Mouse (Mus musculus) cerebellum, adult (tissue): ENCODE measurements around the gene Cdk8.

Source experiments
- ATAC-seq: cut with Nextera tagmentation; 2 replicates; pipeline ENCODE4 v1.9.2; 2017; ENCODE audit warnings: mild to moderate bottlenecking, moderate library complexity, mixed read lengths; ENCODE audit not compliant: insufficient number of reproducible peaks, low FRiP score, low TSS enrichment

Cdk8 gene

GRCm38 (mm10) chr5:146232056-146232675 is 1.1 kb downstream of the Cdk8 start:
- no peak for ATAC-seq

DNA sequence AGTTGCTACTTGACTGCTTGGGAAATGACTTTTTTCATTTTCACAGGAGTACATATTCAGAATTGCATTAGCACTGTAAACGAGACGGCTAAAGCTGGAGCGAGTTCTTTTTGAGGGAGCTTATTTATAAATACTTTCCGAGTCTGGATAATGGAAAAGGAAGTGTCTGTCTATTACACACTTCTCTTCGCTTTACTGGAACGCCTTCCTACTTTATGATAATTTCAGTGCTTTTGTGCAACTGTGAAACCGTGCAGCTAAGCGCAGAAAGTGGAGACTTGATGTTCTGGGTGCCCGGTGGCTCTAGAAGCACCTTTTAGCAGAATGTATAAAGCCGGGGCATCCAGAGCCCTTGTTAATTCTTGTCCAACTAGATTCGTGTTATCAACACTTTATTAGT is 1.8 kb downstream of the Cdk8 start:
- no peak for ATAC-seq

GRCm38 (mm10) chr5:146234336-146234735 is 3.3 kb downstream of the Cdk8 start:
- ATAC-seq = no peak

DNA sequence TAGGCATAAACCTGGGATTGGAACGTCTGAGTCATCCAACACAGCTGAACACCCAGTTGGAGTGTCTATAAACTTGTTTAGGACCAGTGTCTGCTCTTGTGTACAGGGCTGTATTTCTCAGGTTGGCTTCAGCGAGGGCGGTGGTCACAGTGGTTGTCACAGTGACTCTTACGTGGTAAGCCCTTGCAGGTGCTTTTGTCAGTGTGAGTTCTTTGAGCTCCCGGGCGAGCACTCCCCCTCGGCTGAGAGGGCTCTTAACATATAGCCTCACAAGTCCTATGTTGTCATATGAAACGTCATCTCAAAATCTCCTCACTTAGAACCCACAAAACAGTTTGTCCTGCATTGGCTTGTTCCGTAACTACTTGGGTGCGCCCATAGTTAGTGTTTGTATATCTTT is 7.2 kb downstream of the Cdk8 start:
- no peak for ATAC-seq

GRCm38 (mm10) chr5:146240771-146241170 is 9.7 kb downstream of the Cdk8 start:
- no peak for ATAC-seq

DNA sequence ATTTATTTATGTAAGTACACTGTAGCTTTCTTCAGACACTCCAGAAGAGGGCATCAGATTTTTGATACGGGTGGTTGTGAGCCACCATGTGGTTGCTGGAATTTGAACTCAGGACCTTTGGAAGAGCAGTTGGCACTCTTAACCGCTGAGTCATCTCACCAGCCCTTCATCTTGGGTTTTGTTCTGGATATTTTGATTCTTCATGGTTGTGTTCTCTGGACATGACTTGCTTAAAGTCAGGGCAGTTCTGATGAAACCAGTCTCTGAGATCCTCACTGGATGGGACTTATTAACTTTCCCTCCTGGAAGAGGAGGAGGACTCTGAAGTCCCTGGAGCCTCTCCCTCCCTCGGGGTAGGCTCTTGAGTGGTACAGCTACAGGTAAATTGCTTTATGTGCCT is 10.2 kb downstream of the Cdk8 start:
- no peak for ATAC-seq

DNA sequence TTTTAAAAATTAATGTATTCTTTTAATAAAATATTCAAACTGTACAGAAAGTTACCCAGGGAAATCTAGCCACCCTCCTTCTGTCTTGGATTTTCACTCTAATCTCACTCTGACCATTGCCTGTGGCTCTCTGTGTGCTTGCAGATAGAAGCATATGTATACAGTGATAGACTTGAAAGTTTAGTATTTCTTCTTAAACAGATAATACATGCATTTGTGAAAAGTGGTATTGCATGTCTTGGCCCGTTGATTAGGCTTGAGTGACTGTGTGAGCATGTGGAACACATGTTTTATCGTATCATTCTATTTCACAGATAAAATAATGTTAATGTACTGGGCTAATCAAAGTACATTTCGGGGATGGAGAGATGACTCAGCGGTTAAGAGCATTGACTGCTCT is 14.2 kb downstream of the Cdk8 start:
- no peak for ATAC-seq

- no peak for ATAC-seq
These were observed 14.8 kb downstream of the Cdk8 start for GRCm38 (mm10) chr5:146245646-146246370.

- ATAC-seq = no peak
These were observed 15.4 kb downstream of the Cdk8 start for GRCm38 (mm10) chr5:146246386-146246785.

DNA sequence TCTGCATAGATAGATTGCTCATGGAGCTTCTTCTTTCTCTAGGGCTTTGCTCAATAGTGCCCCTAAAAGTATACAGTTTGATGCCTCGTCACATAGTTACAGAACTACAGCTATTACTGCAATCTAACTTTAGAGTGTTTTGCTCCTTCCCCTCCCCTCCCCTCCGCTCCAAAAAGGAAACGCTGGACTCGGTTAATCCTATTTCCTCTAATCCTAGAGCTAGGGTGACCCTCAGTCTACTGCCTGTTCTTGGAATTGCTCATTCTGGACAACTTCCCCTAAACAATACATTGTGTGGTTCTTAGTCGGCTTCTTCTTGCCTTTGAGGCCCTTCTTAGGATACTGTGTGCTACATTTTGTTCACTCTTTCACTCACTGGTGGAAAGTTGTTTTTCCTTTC is 16.7 kb downstream of the Cdk8 start:
- no peak for ATAC-seq

- ATAC-seq = no peak
These were observed 17.7 kb downstream of the Cdk8 start for GRCm38 (mm10) chr5:146248746-146249145.

DNA sequence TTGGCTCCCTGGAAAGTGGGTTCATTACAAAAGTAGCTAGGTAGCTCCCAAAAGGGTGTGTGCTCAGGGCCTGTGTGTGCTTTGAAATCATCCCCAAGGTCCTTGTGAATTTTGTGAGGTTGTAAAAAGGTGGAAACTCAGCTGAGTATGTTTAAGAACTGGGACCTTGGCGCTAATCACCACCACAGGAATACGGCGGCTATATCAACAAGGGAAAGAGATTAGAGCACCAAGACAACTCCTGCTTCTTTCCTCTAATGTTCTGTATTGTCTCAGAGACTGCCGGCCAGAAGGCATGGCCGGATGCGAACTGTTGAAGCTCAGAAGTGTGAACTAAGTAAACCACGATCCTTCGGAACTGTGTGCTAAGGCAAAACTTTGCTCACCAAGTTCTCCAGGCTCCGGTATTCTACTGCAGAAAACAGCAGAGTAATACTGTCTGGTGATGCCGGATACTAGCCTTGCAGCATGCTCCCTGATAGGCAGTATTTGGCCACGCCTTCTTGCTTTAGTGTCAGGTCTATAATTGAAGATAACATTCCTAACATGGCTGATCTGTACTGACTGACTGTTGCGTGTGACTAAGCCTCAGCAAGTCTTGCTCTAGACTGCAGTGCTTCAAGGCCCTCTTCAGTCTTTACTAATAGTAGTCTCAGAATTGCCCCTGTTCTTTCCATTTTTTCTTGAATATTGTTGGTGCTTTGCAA is 19.5 kb downstream of the Cdk8 start:
- ATAC-seq = no peak

- ATAC-seq = no peak
These were observed 20.8 kb downstream of the Cdk8 start for GRCm38 (mm10) chr5:146251663-146252429.

DNA sequence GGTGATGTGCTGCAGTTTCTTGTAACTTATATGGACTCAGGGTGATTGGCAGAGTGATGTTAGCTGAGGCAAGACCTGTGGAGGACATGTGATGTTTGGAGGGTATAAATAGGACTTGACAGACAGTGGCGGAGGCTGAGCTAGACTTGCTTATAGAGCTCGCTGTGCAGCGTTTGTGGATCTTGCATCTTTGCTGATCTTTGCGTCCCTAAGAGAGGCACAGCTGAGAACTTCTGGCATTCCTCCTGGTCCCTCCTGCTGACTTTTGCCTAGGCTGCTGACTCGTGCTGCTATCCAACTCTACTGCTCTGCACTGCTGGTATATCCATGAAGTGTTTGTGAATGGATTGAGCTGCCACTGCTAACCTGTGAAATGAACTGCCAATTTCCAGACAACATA is 22.6 kb downstream of the Cdk8 start:
- ATAC-seq = no peak

DNA sequence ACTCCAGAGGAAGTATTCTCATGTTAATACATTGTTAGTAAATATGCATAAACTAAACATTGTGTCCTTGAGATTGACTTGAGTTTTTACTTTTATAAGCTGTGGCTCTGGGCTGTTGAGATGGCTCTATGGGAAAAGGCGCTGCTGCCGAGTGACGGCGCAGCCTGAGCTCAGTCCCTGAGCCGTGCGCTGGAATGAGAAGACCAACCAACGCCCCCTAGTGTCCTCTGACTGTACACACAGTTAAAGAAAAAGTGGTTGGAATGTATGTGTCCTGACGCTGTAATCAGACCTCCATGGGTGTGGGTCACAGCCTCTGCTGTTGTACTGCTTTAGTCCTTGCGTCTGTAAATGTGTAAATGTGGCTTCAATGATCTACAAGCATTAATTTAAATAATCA is 29.0 kb downstream of the Cdk8 start:
- no peak for ATAC-seq

- ATAC-seq = no peak
These were observed 35.0 kb downstream of the Cdk8 start for GRCm38 (mm10) chr5:146265934-146266591.

DNA sequence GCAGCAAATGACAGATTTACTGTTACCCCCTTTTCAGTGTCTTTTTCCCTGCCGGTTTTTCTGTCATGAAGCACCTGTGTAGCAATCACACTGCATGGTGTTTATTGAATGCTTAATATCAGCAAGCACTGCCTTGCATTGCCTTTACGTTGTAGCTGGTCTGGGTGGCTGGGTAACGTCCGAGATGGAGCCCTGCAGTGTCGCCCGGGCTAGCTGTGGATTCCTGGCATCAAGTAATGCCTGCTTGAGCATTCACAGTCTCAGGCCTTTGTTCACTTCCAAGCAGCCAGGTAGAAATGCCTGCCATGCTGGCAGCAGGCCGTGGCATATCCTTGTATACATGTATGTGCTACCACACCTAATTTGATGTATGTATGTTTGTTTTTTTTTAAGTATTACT is 36.7 kb downstream of the Cdk8 start:
- no peak for ATAC-seq

DNA sequence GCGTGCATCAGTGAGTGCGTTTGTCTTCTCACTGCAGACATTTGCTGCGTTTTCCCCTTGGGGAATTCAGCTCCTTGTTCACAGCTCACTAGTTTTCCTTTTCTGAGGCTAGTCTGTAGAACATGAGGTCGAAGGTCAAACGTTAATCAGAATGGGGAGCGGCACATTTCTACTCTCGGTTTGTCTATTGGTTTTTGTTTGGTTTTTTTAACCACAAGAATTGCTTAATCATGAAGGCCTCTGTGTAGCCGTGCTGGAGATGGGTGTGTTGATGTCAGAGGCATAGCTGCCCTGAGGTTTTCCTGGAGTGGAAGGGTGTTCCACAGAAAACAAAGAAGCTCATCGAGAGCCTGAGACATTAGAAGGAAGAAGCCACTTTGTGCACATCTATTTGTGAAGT is 39.6 kb downstream of the Cdk8 start:
- no peak for ATAC-seq

- ATAC-seq = no peak
These were observed 40.6 kb downstream of the Cdk8 start for GRCm38 (mm10) chr5:146271662-146272061.

DNA sequence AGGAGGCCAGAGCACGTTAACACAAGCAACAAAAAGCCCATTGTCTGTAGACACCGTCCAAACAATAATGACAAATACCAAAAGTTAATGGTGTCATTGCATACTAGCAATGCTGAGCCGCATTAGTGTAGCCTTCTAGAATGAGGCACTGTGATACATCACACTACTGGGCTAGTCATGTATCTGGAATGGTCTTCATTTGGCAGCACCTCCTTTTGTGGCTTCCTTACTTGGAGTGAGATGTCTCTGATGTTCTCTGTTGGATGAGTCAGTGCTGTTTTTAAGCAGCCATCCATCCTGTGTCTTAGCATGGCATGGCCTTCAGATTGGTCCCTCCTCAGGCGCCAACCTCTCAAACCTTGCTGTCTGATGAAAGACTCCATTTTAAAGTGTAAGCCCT is 42.1 kb downstream of the Cdk8 start:
- ATAC-seq = no peak
